Mouse (Mus musculus): ENCODE results near the gene Lyzl6. TPM values are rescaled to one million over a fixed set of nuclear protein-coding genes. Genes with fewer than 3 reads are reported as not detected.

Gene Lyzl6
- total RNA-seq (2021) = not detected
- long read RNA-seq, experiment 1 = 0 reads
- long read RNA-seq, experiment 2 = 0 reads

DNA sequence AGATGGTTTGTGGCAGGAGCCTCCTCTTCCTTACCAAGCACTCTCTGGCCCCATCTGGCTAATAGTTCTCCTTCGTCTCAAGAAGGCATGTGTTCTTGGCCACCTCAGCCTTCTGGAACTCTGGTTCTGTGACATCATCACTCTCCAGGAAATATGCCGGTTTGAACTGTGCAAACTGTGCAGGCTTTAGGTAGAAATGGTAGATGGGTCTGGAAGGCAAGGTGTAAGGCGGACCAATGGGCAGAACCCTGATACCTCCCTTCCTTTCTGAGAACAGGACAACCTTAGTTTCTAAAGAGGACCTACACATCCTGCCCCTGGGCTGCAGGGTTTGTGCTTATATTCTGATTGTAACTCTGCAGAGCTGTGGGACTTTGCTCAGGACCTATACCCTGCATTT lies at the start of gene Lyzl6:
Lyzl6 (minus strand) TSS at position 101 of the 400 bp plus-strand sequence.
- no peak for DNase-seq (ENCODE audit: low spot score in 2 of 2)

- no peak for DNase-seq (ENCODE audit: low spot score in 2 of 2)
Measured at GRCm38 (mm10) chr11:103686706-103687105, 48.0 kb upstream of the Lyzl6 start.

DNA sequence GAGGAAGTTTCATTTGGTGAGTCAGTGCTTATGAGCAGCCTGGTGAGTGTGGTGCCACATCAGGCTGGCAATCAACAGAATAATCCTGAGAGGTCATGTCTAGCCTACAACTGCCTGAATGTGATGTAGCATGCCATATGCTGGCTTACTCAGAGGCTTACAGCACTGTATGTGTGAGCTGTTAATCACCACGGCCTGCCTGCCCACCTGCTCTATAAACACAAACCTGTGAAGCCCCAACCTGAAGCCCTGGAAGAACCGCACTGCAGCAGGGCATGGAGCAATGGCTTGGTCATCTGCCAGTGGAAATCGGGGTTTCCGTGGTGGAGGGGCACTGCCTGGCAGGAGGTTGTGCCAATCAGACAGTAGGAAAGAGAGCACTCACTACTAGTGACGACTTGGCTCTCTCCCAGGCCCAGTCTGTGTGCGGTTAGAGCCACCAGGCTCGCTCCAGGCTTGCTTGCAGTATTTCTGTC lies 46.6 kb upstream of the Lyzl6 start:
- DNase-seq (ENCODE audit: low spot score in 2 of 2) = no peak

DNA sequence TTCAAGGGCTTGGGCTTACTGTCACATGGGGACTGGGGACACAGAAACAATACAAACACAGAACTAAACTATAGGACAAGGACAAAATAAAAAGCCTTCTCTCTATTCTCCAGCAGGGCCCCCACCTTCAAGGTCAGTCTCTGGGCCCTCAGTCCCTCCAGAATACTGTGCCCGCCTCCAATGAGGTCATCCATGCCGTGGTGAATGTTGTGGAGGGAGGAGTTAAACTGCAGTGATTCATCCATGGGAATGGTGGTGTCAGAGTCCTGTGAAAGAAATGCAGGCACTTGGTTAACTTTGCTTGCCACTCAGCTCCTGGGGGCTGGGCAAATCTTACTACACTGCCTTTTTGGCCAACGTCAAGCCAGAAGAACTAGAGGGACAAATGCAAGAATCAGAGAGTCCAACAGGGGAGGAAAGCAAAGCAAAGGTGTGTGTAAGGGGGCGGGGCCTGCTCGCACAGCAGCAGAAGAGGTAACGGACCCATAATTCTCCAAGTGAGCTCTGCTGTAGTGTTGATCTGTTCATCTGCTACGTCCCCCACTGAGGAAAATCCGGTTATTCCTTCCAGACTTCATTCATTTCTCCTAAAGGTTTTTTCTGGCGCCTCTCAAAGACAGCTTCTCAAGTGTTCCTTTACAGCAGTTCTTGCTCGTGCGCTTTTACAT lies 45.1 kb upstream of the Lyzl6 start:
- no peak for DNase-seq (ENCODE audit: low spot score in 2 of 2)

DNA sequence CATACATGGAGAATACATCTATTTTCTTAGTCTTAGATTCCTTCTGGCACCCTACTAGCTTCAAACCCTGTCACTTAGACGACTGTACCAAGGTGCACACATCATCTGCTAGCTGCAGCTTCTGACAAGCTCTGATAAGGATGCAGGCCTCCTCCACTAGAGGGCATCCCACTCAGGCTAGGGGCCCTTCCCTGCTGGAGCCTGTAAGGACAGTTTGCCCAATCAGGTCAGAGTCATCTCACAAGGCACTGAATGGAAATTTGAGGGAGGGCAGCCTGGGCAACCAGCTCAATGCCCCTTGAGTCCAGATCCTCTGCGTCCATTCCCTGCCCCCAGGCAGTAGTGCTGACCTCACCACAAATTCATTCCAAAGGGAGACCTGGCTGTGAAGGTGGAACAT lies 38.4 kb upstream of the Lyzl6 start:
- DNase-seq (ENCODE audit: low spot score in 2 of 2) = peak in 1 of 2 experiments; percentile 27

- no peak for DNase-seq (ENCODE audit: low spot score in 2 of 2)
Measured at GRCm38 (mm10) chr11:103675556-103675955, 36.9 kb upstream of the Lyzl6 start.

- DNase-seq (ENCODE audit: low spot score in 2 of 2) = no peak
Measured at GRCm38 (mm10) chr11:103666907-103667426, 28.3 kb upstream of the Lyzl6 start.

GRCm38 (mm10) chr11:103666181-103666906 lies 27.7 kb upstream of the Lyzl6 start:
- DNase-seq (ENCODE audit: low spot score in 2 of 2) = no peak

DNA sequence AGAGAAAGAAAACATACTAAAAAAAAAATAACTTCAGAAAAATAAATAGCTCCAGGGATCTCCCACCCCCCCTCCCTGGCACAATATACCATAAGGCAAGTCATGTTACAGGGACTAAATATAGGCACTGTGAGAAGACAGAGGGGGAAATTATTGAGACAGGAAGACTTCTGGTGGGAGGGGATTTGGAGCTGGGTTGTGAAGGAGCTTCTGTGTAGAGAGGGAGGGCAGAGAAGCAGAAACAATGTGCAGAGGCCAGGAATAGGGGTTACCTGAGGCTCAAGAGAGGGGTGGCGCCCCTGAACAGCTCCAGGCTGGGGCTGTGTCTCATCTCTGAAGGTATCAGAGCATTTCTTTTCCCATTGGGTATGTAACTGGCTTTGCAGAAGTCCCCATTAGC lies 27.0 kb upstream of the Lyzl6 start:
- DNase-seq (ENCODE audit: low spot score in 2 of 2) = no peak

DNA sequence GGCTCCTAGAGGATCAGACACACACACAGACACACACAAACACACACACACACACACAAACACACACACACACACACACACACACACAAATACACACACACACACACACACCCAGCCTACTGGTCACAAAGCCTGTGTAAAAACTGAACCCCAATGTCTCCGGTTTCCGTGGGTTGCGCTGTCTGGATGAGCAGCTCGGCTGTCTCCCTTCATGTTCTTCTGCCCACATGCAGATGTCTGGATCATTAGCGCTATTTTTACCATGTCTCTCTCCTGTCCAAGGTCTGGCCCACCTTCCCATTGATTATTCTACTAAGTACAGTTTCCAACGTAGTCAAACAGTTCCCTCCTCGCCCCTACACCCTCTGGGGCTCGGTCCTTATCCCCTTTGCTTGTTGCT lies 24.4 kb upstream of the Lyzl6 start:
- DNase-seq (ENCODE audit: low spot score in 2 of 2) = no peak

- no peak for DNase-seq (ENCODE audit: low spot score in 2 of 2)
Measured at GRCm38 (mm10) chr11:103662546-103662945, 23.9 kb upstream of the Lyzl6 start.

DNA sequence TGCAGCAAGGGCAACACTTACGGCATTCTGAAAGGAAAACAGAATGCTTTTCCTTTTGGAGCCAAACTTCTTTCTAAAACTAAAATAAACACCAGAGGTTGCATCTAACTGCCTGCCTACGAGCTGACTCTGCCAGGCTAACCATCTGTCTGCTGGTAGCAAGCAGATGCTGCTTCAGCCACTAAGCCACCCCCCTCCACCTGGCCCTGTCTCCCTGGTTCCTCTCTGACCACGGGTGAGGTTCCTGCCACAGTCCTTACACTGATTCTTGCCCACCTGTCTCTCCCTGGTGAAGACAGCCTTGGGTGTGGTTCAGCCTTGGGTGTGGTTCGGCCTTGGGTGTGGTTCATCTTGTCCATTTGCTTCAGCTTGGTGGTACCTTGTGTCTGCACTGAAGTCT lies 23.2 kb upstream of the Lyzl6 start:
- no peak for DNase-seq (ENCODE audit: low spot score in 2 of 2)

GRCm38 (mm10) chr11:103658189-103658588 lies 19.5 kb upstream of the Lyzl6 start:
- DNase-seq (ENCODE audit: low spot score in 2 of 2) = no peak

DNA sequence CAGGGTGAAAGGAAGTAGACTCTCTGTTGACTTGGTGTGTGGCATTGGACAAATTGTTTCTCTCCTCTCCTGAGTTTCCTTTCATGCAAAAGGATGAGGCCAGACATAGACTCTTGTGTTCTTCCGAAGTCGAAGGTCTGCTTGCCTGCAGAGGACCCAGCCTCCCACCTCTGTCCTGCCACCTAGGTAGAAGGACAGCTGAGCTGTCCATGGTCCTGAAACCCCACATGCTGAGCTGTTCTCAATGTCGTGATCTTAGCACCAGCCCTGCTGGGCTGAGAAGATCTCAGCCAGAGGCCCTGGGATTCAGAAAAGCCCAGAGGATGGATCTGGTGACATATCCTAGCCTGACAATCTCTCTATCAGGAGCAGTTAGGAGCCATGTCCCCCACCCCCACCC lies 17.8 kb upstream of the Lyzl6 start:
- peak in 1 of 2 experiments; percentile 39 for DNase-seq (ENCODE audit: low spot score in 2 of 2)

- DNase-seq (ENCODE audit: low spot score in 2 of 2) = no peak
Measured at GRCm38 (mm10) chr11:103653359-103653965, 14.8 kb upstream of the Lyzl6 start.

- DNase-seq (ENCODE audit: low spot score in 2 of 2) = no peak
Measured at GRCm38 (mm10) chr11:103651426-103651825, 12.7 kb upstream of the Lyzl6 start.

GRCm38 (mm10) chr11:103649983-103650493 lies 11.3 kb upstream of the Lyzl6 start:
- no peak for DNase-seq (ENCODE audit: low spot score in 2 of 2)

DNA sequence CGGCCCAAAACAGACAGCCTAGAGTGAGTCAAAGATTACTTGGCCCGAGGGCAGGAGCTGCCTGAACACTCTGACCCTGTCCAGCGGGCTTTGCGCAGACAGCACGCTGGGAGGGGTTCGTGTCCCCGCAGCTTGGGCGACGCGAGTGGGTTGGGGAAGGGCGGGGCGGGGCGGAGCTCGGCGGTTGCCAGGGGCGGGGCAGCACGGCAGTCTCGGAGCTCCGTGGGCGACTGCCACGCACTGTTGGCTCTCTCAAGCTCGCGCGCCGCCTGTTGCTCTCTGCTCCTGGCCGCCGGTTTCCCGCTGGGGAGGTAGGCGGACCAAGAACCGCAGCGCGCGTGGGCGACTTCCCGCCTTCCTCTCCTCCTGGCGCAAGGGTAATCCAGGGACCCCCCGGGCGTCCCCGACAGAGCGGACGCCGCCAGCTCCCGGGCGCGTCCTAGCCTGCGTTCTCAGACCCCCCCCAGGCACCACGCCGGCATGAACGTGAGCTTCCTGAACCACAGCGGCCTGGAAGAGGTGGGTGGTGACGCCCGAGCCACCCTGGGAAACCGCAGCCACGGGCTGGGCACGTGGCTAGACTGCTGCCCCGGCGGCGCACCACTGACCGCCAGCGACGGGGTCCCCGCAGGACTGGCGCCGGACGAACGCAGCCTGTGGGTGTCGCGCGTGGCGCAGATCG lies 10.8 kb upstream of the Lyzl6 start, which contains the start of gene Rprml:
Rprml (plus strand) TSS at position 270 of the 682 bp plus-strand sequence.
- no peak for DNase-seq (ENCODE audit: low spot score in 2 of 2)

DNA sequence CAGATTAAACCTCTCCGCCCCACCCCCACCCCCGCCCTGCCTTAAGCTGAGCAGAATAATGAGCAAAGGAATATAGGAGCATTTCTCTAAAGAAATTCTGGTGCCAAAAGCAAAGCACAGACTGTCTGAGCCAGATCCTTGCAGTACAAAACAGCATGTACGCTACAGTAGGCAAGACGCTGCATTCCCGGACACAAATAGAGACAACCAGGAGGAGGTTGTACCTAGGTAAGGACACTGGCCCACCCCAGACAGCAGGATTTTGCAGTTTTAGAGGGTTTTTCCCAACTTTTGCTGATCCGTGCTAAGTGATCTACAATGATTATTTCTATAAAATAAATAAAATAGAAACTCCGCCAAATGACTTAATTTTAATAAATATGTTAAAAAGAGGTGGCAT lies 10.0 kb upstream of the Lyzl6 start:
- no peak for DNase-seq (ENCODE audit: low spot score in 2 of 2)

DNA sequence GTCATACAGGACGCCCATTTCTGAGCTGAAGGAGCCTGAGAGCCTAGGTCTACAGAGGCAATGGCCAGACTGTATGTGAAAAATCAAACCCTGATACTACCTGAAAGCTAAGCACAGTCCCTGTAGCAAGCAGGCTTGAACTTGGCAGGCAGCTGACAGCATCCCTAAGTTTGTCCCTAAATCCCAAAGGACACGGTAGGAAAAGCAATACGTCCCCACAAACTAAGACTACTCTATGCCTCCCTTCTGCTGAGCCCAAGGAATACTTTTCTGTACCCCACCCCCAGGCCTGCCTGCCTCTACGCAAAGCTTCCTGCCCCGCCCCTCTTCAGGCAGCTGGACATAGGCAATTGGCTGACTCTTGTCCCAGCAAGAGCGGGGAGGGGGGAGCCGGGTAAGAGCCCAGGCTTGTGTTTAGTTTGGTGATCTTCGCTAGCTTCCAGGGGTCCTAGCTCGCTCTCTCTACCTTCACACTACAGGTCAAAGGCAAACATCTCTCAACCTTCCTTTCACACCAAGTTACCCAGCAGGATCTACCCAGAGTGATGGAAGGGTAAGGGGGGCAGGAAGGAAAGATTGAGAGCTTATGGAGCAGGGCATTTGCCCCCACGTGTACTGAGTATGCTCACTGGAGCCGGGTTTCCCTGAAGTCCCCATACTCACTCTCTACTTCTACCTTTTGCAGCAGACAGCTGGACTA lies 9.4 kb upstream of the Lyzl6 start:
- no peak for DNase-seq (ENCODE audit: low spot score in 2 of 2)

Data from gastrocnemius, postnatal 4 days (tissue).